Mouse (Mus musculus) gastrocnemius, postnatal 10 days (tissue): ENCODE data around the gene 4930452B06Rik. TPM values are rescaled to one million over a fixed set of nuclear protein-coding genes. Genes with fewer than 3 reads are reported as not detected.
A peak's percentile ranks its signal among the peaks of the same experiment; 100 is the strongest.

Source experiments
- DNase-seq: peaks from one replicate; pipeline ENCODE4 v3.0.0; 2021; ENCODE audit warnings: mixed read lengths
- total RNA-seq, 2 experiments: library from RNA; stranded (reverse); gene quantifications; 2 replicates each; pipeline ENCODE4 v1.2.3; 2021

4930452B06Rik gene
- total RNA-seq, 2 experiments from 2014 or later = 0.87 to 1.5 TPM

- no peak for DNase-seq
Measured at GRCm38 (mm10) chr14:8525232-8525631, 140.8 kb downstream of the 4930452B06Rik start.

- DNase-seq = no peak
Measured at GRCm38 (mm10) chr14:8517681-8518080, 148.4 kb downstream of the 4930452B06Rik start.

GRCm38 (mm10) chr14:8514071-8514470, 152.0 kb downstream of the 4930452B06Rik start:
- DNase-seq = no peak

- no peak for DNase-seq
Measured at GRCm38 (mm10) chr14:8511276-8511675, 154.8 kb downstream of the 4930452B06Rik start.

- DNase-seq = no peak
Measured at GRCm38 (mm10) chr14:8510288-8510959, 155.6 kb downstream of the 4930452B06Rik start.

GRCm38 (mm10) chr14:8508669-8509068, 157.4 kb downstream of the 4930452B06Rik start:
- DNase-seq = no peak

GRCm38 (mm10) chr14:8504206-8504605, 161.8 kb downstream of the 4930452B06Rik start:
- DNase-seq = no peak

GRCm38 (mm10) chr14:8503345-8503744, 162.7 kb downstream of the 4930452B06Rik start:
- no peak for DNase-seq

GRCm38 (mm10) chr14:8502496-8502895, 163.5 kb downstream of the 4930452B06Rik start:
- DNase-seq = no peak

GRCm38 (mm10) chr14:8495691-8496090, 170.3 kb downstream of the 4930452B06Rik start:
- DNase-seq = no peak

GRCm38 (mm10) chr14:8494952-8495351, 171.1 kb downstream of the 4930452B06Rik start:
- DNase-seq = no peak

- no peak for DNase-seq
Measured at GRCm38 (mm10) chr14:8494260-8494659, 171.8 kb downstream of the 4930452B06Rik start.

GRCm38 (mm10) chr14:8478098-8478497, 187.9 kb downstream of the 4930452B06Rik start:
- no peak for DNase-seq

GRCm38 (mm10) chr14:8477348-8477747, 188.7 kb downstream of the 4930452B06Rik start:
- no peak for DNase-seq

GRCm38 (mm10) chr14:8476606-8477005, 189.4 kb downstream of the 4930452B06Rik start:
- DNase-seq = no peak

GRCm38 (mm10) chr14:8475851-8476250, 190.2 kb downstream of the 4930452B06Rik start:
- DNase-seq = no peak

GRCm38 (mm10) chr14:8472884-8473283, 193.2 kb downstream of the 4930452B06Rik start:
- DNase-seq = no peak

GRCm38 (mm10) chr14:8464401-8465154, 201.5 kb downstream of the 4930452B06Rik start:
- no peak for DNase-seq

- DNase-seq = no peak
Measured at GRCm38 (mm10) chr14:8462973-8463372, 203.1 kb downstream of the 4930452B06Rik start.

GRCm38 (mm10) chr14:8462321-8462909, 203.6 kb downstream of the 4930452B06Rik start:
- no peak for DNase-seq

GRCm38 (mm10) chr14:8460226-8461129, 205.6 kb downstream of the 4930452B06Rik start:
- DNase-seq = peak; percentile 43

GRCm38 (mm10) chr14:8459759-8460158, 206.3 kb downstream of the 4930452B06Rik start:
- DNase-seq = no peak
